Mouse (Mus musculus) intestine, embryonic 14.5 days (tissue): ENCODE data around the gene Erbb4. TPM values are rescaled to one million over a fixed set of nuclear protein-coding genes. Genes with fewer than 3 reads are reported as not detected.
"Not testable (repeated sequence)": the region's sequence is repeated elsewhere in the genome, so short reads cannot be mapped to it uniquely, and the experiment has no call there.

ENCODE experiments used
- ATAC-seq: fragments of 200-750 bp; cut with Nextera tagmentation; replicated peaks from 2 replicates; pipeline ENCODE4 v1.8.0; 2017; ENCODE audit warnings: low read depth, moderate number of reproducible peaks, moderate TSS enrichment, moderate library complexity; ENCODE audit not compliant: low FRiP score, low TSS enrichment
- DNase-seq: peaks from one replicate; pipeline ENCODE4 v3.0.0-alpha.2; 2018; ENCODE audit warnings: low spot score
- H3K27ac ChIP-seq: fragments of 300-500 bp; sonication (generic); 2 replicates; pipeline ENCODE4 v1.5.1; 2014; ENCODE audit warnings: low read depth, mild to moderate bottlenecking, control low read depth
- H3K27me3 ChIP-seq: fragments of 300-500 bp; sonication (generic); replicated peaks from 2 replicates; pipeline ENCODE4 v1.6.1; 2014; ENCODE audit warnings: low read length, control low read depth; ENCODE audit not compliant: control insufficient read depth, insufficient read depth
- H3K36me3 ChIP-seq: fragments of 300-500 bp; sonication (generic); 2 replicates; pipeline ENCODE4 v1.6.1; 2014; ENCODE audit warnings: low read length, control low read depth; ENCODE audit not compliant: control insufficient read depth, insufficient read depth
- H3K4me1 ChIP-seq: fragments of 300-500 bp; sonication (generic); replicated peaks from 2 replicates; pipeline ENCODE4 v1.6.1; 2014; ENCODE audit warnings: low read length, control low read depth, mixed read lengths; ENCODE audit not compliant: control insufficient read depth, insufficient read depth
- H3K4me2 ChIP-seq: fragments of 300-500 bp; sonication (generic); 2 replicates; pipeline ENCODE4 v1.6.1; 2014; ENCODE audit warnings: low read length
- H3K4me3 ChIP-seq: fragments of 300-500 bp; sonication (generic); 2 replicates; pipeline ENCODE4 v1.5.1; 2014; ENCODE audit warnings: low read depth, low read length, control low read depth, mixed read lengths
- H3K9ac ChIP-seq: fragments of 300-500 bp; sonication (generic); 2 replicates; pipeline ENCODE4 v1.6.1; 2014; ENCODE audit warnings: mild to moderate bottlenecking, low read length
- H3K9me3 ChIP-seq: fragments of 300-500 bp; sonication (generic); 2 replicates; pipeline ENCODE4 v1.6.1; 2016; ENCODE audit warnings: low read length, control low read depth; ENCODE audit not compliant: control insufficient read depth
- WGBS: fragments of 180-500 bp; shearing (Covaris S2); extraction: QIAGEN DNeasy Blood & Tissue Kit; methylation state at CpG from one replicate; pipeline ENCODE4 v1.1.7; 2014; 5-methylcytosine and 5-hydroxymethylcytosine counted together
- polyA plus RNA-seq: library from polyadenylated mRNA; unstranded; fragments of >200 nt; fragmentation: Nextera tagmentation; extraction: Ambion mirVana; gene quantifications from 2 replicates; pipeline ENCODE4 v1.2.1, GENCODE M21; 2014

The Erbb4 gene
- polyA plus RNA-seq, 1 experiment from 2014 or later: 0.08 TPM

- DNase-seq (no peak), ATAC-seq (no peak)
- H3K9ac ChIP-seq: no peak overlapping the region
- no peak overlapping the region for H3K27ac ChIP-seq
- H3K9me3 ChIP-seq: no peaks in the 10 kb centered on the region
- 17% methylated on average over 2 of the region's 2 CpGs for WGBS
- no peak overlapping the region for H3K4me2 ChIP-seq
- H3K4me1 ChIP-seq: no peaks in the 10 kb centered on the region
- no peaks in the 10 kb centered on the region for H3K27me3 ChIP-seq
- H3K4me3 ChIP-seq: no peak overlapping the region
- no peaks in the 10 kb centered on the region for H3K36me3 ChIP-seq
Measured at GRCm38 (mm10) chr1:68780653-68781052, 327.2 kb downstream of the Erbb4 start.

GRCm38 (mm10) chr1:68780032-68780431 is 327.8 kb downstream of the Erbb4 start:
- H3K27ac ChIP-seq: no peak overlapping the region

GRCm38 (mm10) chr1:68766095-68766494 is 341.8 kb downstream of the Erbb4 start:
- H3K9ac ChIP-seq, H3K4me3 ChIP-seq, DNase-seq, H3K9me3 ChIP-seq, ATAC-seq, H3K36me3 ChIP-seq, H3K27me3 ChIP-seq, H3K4me1 ChIP-seq, H3K4me2 ChIP-seq, H3K27ac ChIP-seq: not testable (repeated sequence)

More at GRCm38 (mm10) chr1:68780032-68780431, 327.8 kb downstream of the Erbb4 start:
- Histone ChIP-seq H3K4me1 (no peaks in the 10 kb centered on the region), H3K36me3 (no peaks in the 10 kb centered on the region), H3K4me3 (no peak overlapping the region), H3K9me3 (no peaks in the 10 kb centered on the region), H3K9ac (no peak overlapping the region), H3K4me2 (no peak overlapping the region), H3K27me3 (no peaks in the 10 kb centered on the region)
- WGBS: 87% methylated on average over 1 of the region's 1 CpGs
- no peak for ATAC-seq
- no peak for DNase-seq

- Histone ChIP-seq H3K27ac (no peak overlapping the region), H3K9me3 (no peaks in the 10 kb centered on the region), H3K9ac (no peak overlapping the region), H3K4me1 (no peaks in the 10 kb centered on the region), H3K4me2 (no peak overlapping the region), H3K27me3 (no peaks in the 10 kb centered on the region), H3K36me3 (no peaks in the 10 kb centered on the region), H3K4me3 (no peak overlapping the region)
- DNase-seq: no peak
- ATAC-seq: no peak
- 89% methylated on average over 5 of the region's 5 CpGs for WGBS
Measured at GRCm38 (mm10) chr1:68762456-68762855, 345.4 kb downstream of the Erbb4 start.

GRCm38 (mm10) chr1:68748976-68749375 is 358.9 kb downstream of the Erbb4 start:
- Histone ChIP-seq H3K9me3 (no peaks in the 10 kb centered on the region), H3K27ac (no peak overlapping the region), H3K9ac (no peak overlapping the region), H3K4me2 (no peak overlapping the region), H3K4me1 (no peaks in the 10 kb centered on the region), H3K27me3 (no peaks in the 10 kb centered on the region), H3K4me3 (no peak overlapping the region), H3K36me3 (no peaks in the 10 kb centered on the region)
- 9% methylated on average over 1 of the region's 1 CpGs for WGBS
- ATAC-seq (no peak), DNase-seq (no peak)

GRCm38 (mm10) chr1:68681478-68681877 is 426.4 kb downstream of the Erbb4 start:
- H3K27me3 ChIP-seq: no peaks in the 10 kb centered on the region
- H3K4me1 ChIP-seq: no peaks in the 10 kb centered on the region
- H3K4me2 ChIP-seq: no peak overlapping the region
- H3K27ac ChIP-seq: no peak overlapping the region
- no peak overlapping the region for H3K9ac ChIP-seq
- DNase-seq (no peak), ATAC-seq (no peak)
- H3K4me3 ChIP-seq: no peak overlapping the region
- H3K9me3 ChIP-seq: no peaks in the 10 kb centered on the region
- H3K36me3 ChIP-seq: no peaks in the 10 kb centered on the region

GRCm38 (mm10) chr1:68674667-68675066 is 433.2 kb downstream of the Erbb4 start:
- DNase-seq (no peak), ATAC-seq (no peak)
- Histone ChIP-seq H3K4me3 (no peak overlapping the region), H3K36me3 (no peaks in the 10 kb centered on the region), H3K9me3 (no peaks in the 10 kb centered on the region), H3K4me2 (no peak overlapping the region), H3K9ac (no peak overlapping the region), H3K4me1 (no peaks in the 10 kb centered on the region), H3K27me3 (no peaks in the 10 kb centered on the region), H3K27ac (no peak overlapping the region)
- WGBS: 71% methylated on average over 4 of the region's 4 CpGs

GRCm38 (mm10) chr1:68666831-68667601 is 440.8 kb downstream of the Erbb4 start:
- ATAC-seq: no peak
- Histone ChIP-seq H3K27me3 (no peaks in the 10 kb centered on the region), H3K4me1 (no peaks in the 10 kb centered on the region), H3K9me3 (no peaks in the 10 kb centered on the region), H3K36me3 (no peaks in the 10 kb centered on the region), H3K4me2 (no peak overlapping the region), H3K4me3 (no peak overlapping the region), H3K27ac (no peak overlapping the region), H3K9ac (no peak overlapping the region)
- WGBS: 89% methylated on average over 10 of the region's 10 CpGs
- no peak for DNase-seq

GRCm38 (mm10) chr1:68590475-68590874 is 517.4 kb downstream of the Erbb4 start:
- ATAC-seq: no peak
- H3K4me2 ChIP-seq: no peak overlapping the region
- H3K9ac ChIP-seq: no peak overlapping the region
- H3K9me3 ChIP-seq: no peaks in the 10 kb centered on the region
- no peak overlapping the region for H3K27ac ChIP-seq
- H3K27me3 ChIP-seq: no peaks in the 10 kb centered on the region
- H3K4me3 ChIP-seq: no peak overlapping the region
- no peaks in the 10 kb centered on the region for H3K4me1 ChIP-seq
- 78% methylated on average over 3 of the region's 3 CpGs for WGBS
- H3K36me3 ChIP-seq: no peaks in the 10 kb centered on the region
- DNase-seq: no peak
